Mouse (Mus musculus): ENCODE measurements around the gene Ccdc180. TPM values are rescaled to one million over a fixed set of nuclear protein-coding genes. Genes with fewer than 3 reads are reported as not detected.

The Ccdc180 gene
- polyA plus RNA-seq, 1 experiment, result 0.32 TPM

GRCm38 (mm10) chr4:45949109-45949848 lies 59.2 kb downstream of the Ccdc180 start:
- peaks cover 30% of the 10 kb centered on the region for H3K4me1 ChIP-seq (ENCODE audit: control insufficient read depth, insufficient read depth, low read length)
- peak overlapping the region; percentile 49 for H3K4me3 ChIP-seq (ENCODE audit: insufficient read depth, low read length)

GRCm38 (mm10) chr4:45951830-45952229 lies 61.7 kb downstream of the Ccdc180 start:
- H3K4me3 ChIP-seq (ENCODE audit: insufficient read depth, low read length), result no peak overlapping the region

More at GRCm38 (mm10) chr4:45949109-45949848, 59.2 kb downstream of the Ccdc180 start:
- peak overlapping the region; percentile 85 for H3K27ac ChIP-seq (ENCODE audit: insufficient read depth, low read depth, low read length)
- TF ChIP-seq CTCF (IDR thresholded peaks at IDR 0.05; ENCODE audit: low read depth, low read length), result no peak
- no peak for TF ChIP-seq POLR2A (IDR thresholded peaks at IDR 0.05; ENCODE audit: borderline replicate concordance, low read depth, low read length)

GRCm38 (mm10) chr4:45953025-45953919 lies 63.2 kb downstream of the Ccdc180 start:
- TF ChIP-seq CTCF (IDR thresholded peaks at IDR 0.05; ENCODE audit: low read depth, low read length), result no peak
- no peak for TF ChIP-seq POLR2A (IDR thresholded peaks at IDR 0.05; ENCODE audit: borderline replicate concordance, low read depth, low read length)
- H3K27ac ChIP-seq (ENCODE audit: insufficient read depth, low read depth, low read length), result no peak overlapping the region
- H3K4me3 ChIP-seq (ENCODE audit: insufficient read depth, low read length), result no peak overlapping the region
- peaks cover 28% of the 10 kb centered on the region for H3K4me1 ChIP-seq (ENCODE audit: control insufficient read depth, insufficient read depth, low read length)

More at GRCm38 (mm10) chr4:45951830-45952229, 61.7 kb downstream of the Ccdc180 start:
- peaks cover 30% of the 10 kb centered on the region for H3K4me1 ChIP-seq (ENCODE audit: control insufficient read depth, insufficient read depth, low read length)
- no peak overlapping the region for H3K27ac ChIP-seq (ENCODE audit: insufficient read depth, low read depth, low read length)
- TF ChIP-seq CTCF (IDR thresholded peaks at IDR 0.05; ENCODE audit: low read depth, low read length) (no peak), POLR2A (IDR thresholded peaks at IDR 0.05; ENCODE audit: borderline replicate concordance, low read depth, low read length) (no peak)

DNA sequence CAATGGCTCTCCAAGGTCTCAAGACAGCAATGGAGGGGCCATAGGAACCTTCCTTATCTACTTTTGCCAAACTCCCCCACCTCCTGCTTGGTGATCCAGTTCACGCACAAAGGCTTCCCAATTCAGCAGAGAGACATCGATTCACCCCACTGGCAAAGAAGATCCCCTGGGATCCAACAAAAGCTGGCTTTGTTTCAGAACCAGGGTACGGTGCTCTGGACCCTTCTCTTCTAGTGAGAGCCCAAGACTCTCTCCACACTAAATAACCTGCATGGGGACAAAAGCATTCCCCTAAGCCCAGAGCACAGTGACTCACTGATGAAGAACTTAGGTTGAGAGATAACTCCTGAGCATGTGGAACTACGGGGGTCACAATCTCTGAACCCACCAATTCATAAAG lies 65.1 kb downstream of the Ccdc180 start:
- Histone ChIP-seq H3K4me3 (ENCODE audit: insufficient read depth, low read length) (no peak overlapping the region), H3K4me1 (ENCODE audit: control insufficient read depth, insufficient read depth, low read length) (peaks cover 11% of the 10 kb centered on the region), H3K27ac (ENCODE audit: insufficient read depth, low read depth, low read length) (no peak overlapping the region)
- TF ChIP-seq CTCF (IDR thresholded peaks at IDR 0.05; ENCODE audit: low read depth, low read length) (no peak), POLR2A (IDR thresholded peaks at IDR 0.05; ENCODE audit: borderline replicate concordance, low read depth, low read length) (no peak)

GRCm38 (mm10) chr4:45956131-45956530 lies 66.0 kb downstream of the Ccdc180 start:
- Histone ChIP-seq H3K4me3 (ENCODE audit: insufficient read depth, low read length) (no peak overlapping the region), H3K4me1 (ENCODE audit: control insufficient read depth, insufficient read depth, low read length) (peaks cover 4% of the 10 kb centered on the region; the same call in 1 of the 2 replicates)
- TF ChIP-seq POLR2A (IDR thresholded peaks at IDR 0.05; ENCODE audit: borderline replicate concordance, low read depth, low read length), result no peak
- no peak for TF ChIP-seq CTCF (IDR thresholded peaks at IDR 0.05; ENCODE audit: low read depth, low read length)

GRCm38 (mm10) chr4:45956706-45957105 lies 66.6 kb downstream of the Ccdc180 start:
- Histone ChIP-seq H3K4me1 (ENCODE audit: control insufficient read depth, insufficient read depth, low read length) (peaks cover 5% of the 10 kb centered on the region), H3K27ac (ENCODE audit: insufficient read depth, low read depth, low read length) (no peak overlapping the region), H3K4me3 (ENCODE audit: insufficient read depth, low read length) (no peak overlapping the region)
- TF ChIP-seq POLR2A (IDR thresholded peaks at IDR 0.05; ENCODE audit: borderline replicate concordance, low read depth, low read length) (no peak), CTCF (IDR thresholded peaks at IDR 0.05; ENCODE audit: low read depth, low read length) (no peak)

More at GRCm38 (mm10) chr4:45956131-45956530, 66.0 kb downstream of the Ccdc180 start:
- H3K27ac ChIP-seq (ENCODE audit: insufficient read depth, low read depth, low read length), result no peak overlapping the region

DNA sequence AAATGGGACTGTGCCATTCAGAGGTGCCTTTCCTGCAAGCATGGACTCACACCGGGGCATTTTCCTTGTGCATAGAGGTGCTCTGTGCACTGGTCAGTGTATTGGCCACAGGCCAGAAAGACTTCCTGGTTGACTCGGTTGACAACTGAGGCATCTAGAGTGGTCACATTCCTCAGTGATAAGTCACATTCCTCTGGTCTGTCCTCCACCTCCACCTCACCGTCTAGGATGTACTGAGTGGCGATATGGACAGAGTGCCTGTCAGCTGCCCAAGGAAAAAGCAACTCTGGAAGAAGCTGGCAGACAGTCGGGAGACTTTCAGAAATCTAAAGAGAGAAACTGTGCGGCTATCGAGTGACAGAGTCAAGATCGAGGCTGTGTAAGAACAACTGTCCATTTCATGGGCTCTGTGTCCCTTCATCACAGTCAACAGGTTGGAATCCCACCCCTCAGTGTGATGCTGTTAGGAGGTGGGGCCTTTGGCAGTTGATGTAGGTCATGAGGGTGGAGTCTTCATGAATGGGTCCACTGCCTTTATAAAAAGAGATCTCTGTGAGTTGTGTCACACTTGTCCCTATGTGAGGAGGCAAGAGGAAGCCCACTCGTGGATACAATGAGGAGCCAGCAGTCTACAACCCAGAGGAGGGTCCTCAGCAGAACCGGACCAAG lies 74.8 kb downstream of the Ccdc180 start, which contains the start of gene Tdrd7:
Tdrd7 (plus strand) TSS at position 564 of the 669 bp plus-strand sequence.
- Histone ChIP-seq H3K27ac (ENCODE audit: insufficient read depth, low read depth, low read length) (no peak within 1 kb of the TSS), H3K4me3 (ENCODE audit: insufficient read depth, low read length) (no peak within 1 kb of the TSS), H3K4me1 (ENCODE audit: control insufficient read depth, insufficient read depth, low read length) (peaks cover 18% of the 10 kb centered on the region)
- TF ChIP-seq POLR2A (IDR thresholded peaks at IDR 0.05; ENCODE audit: borderline replicate concordance, low read depth, low read length), result no peak

GRCm38 (mm10) chr4:45965737-45966447 lies 75.8 kb downstream of the Ccdc180 start:
- TF ChIP-seq POLR2A (IDR thresholded peaks at IDR 0.05; ENCODE audit: borderline replicate concordance, low read depth, low read length), result no peak
- no peak for TF ChIP-seq CTCF (IDR thresholded peaks at IDR 0.05; ENCODE audit: low read depth, low read length)
- Histone ChIP-seq H3K4me3 (ENCODE audit: insufficient read depth, low read length) (no peak overlapping the region), H3K4me1 (ENCODE audit: control insufficient read depth, insufficient read depth, low read length) (peaks cover 20% of the 10 kb centered on the region), H3K27ac (ENCODE audit: insufficient read depth, low read depth, low read length) (no peak overlapping the region)

- no peak for TF ChIP-seq POLR2A (IDR thresholded peaks at IDR 0.05; ENCODE audit: borderline replicate concordance, low read depth, low read length)
- TF ChIP-seq CTCF (IDR thresholded peaks at IDR 0.05; ENCODE audit: low read depth, low read length), result no peak
- peaks cover 19% of the 10 kb centered on the region for H3K4me1 ChIP-seq (ENCODE audit: control insufficient read depth, insufficient read depth, low read length)
- H3K4me3 ChIP-seq (ENCODE audit: insufficient read depth, low read length), result no peak overlapping the region
- no peak overlapping the region for H3K27ac ChIP-seq (ENCODE audit: insufficient read depth, low read depth, low read length)
Observed at GRCm38 (mm10) chr4:45966716-45967115, 76.6 kb downstream of the Ccdc180 start.

Data from bone marrow macrophage, adult 2 months (primary cell).